Mouse (Mus musculus): ENCODE data around the gene Dctn3. TPM values are rescaled to one million over a fixed set of nuclear protein-coding genes. Genes with fewer than 3 reads are reported as not detected.
A peak's percentile ranks its signal among the peaks of the same experiment; 100 is the strongest.

Gene Dctn3
- polyA plus RNA-seq, 1 experiment from 2014 or later = 323 TPM

- H3K9ac ChIP-seq (ENCODE audit: low read depth, low read length) = no peak overlapping the region
- no peaks in the 10 kb centered on the region for H3K27me3 ChIP-seq (replicated peaks; ENCODE audit: control insufficient read depth, insufficient read depth, low read length)
- 81% methylated on average over 5 of the region's 5 CpGs for WGBS
- H3K4me2 ChIP-seq (ENCODE audit: low read length) = no peak overlapping the region
- no peak for ATAC-seq
- no peak overlapping the region for H3K27ac ChIP-seq (ENCODE audit: low read depth, low read length)
- no peak overlapping the region for H3K4me3 ChIP-seq (ENCODE audit: low read length)
- H3K36me3 ChIP-seq (ENCODE audit: control insufficient read depth, insufficient read depth, low read length) = peaks cover 23% of the 10 kb centered on the region
- H3K9me3 ChIP-seq (ENCODE audit: control insufficient read depth, low read length) = no peaks in the 10 kb centered on the region
- H3K4me1 ChIP-seq (ENCODE audit: control insufficient read depth, insufficient read depth, low read depth, low read length) = peaks cover 27% of the 10 kb centered on the region
Observed at GRCm38 (mm10) chr4:41715596-41715995, 7.4 kb downstream of the Dctn3 start.

GRCm38 (mm10) chr4:41715082-41715481 is 7.9 kb downstream of the Dctn3 start:
- Histone ChIP-seq H3K36me3 (ENCODE audit: control insufficient read depth, insufficient read depth, low read length) (peaks cover 21% of the 10 kb centered on the region), H3K4me1 (ENCODE audit: control insufficient read depth, insufficient read depth, low read depth, low read length) (peaks cover 27% of the 10 kb centered on the region)

GRCm38 (mm10) chr4:41714276-41714675 is 8.7 kb downstream of the Dctn3 start:
- H3K27me3 ChIP-seq (replicated peaks; ENCODE audit: control insufficient read depth, insufficient read depth, low read length) = no peaks in the 10 kb centered on the region
- no peaks in the 10 kb centered on the region for H3K9me3 ChIP-seq (ENCODE audit: control insufficient read depth, low read length)
- peak overlapping the region; percentile 80 for H3K4me2 ChIP-seq (ENCODE audit: low read length)
- 0 out of 2 replicates have a peak, but pooled peaks have one; percentile 16 for ATAC-seq
- H3K4me3 ChIP-seq (ENCODE audit: low read length) = peak overlapping the region; percentile 77
- H3K4me1 ChIP-seq (ENCODE audit: control insufficient read depth, insufficient read depth, low read depth, low read length) = peaks cover 27% of the 10 kb centered on the region
- 13% methylated on average over 8 of the region's 8 CpGs for WGBS
- H3K27ac ChIP-seq (ENCODE audit: low read depth, low read length) = 0 out of 2 replicates have a peak overlapping the region, but pooled peaks have one; percentile 15
- 0 out of 2 replicates have a peak overlapping the region, but pooled peaks have one; percentile 24 for H3K9ac ChIP-seq (ENCODE audit: low read depth, low read length)
- H3K36me3 ChIP-seq (ENCODE audit: control insufficient read depth, insufficient read depth, low read length) = peaks cover 17% of the 10 kb centered on the region

More at GRCm38 (mm10) chr4:41715082-41715481, 7.9 kb downstream of the Dctn3 start:
- H3K9ac ChIP-seq (ENCODE audit: low read depth, low read length) = no peak overlapping the region
- no peaks in the 10 kb centered on the region for H3K27me3 ChIP-seq (replicated peaks; ENCODE audit: control insufficient read depth, insufficient read depth, low read length)
- WGBS = 75% methylated on average over 8 of the region's 8 CpGs
- ATAC-seq = no peak
- H3K4me3 ChIP-seq (ENCODE audit: low read length) = no peak overlapping the region
- no peaks in the 10 kb centered on the region for H3K9me3 ChIP-seq (ENCODE audit: control insufficient read depth, low read length)
- no peak overlapping the region for H3K4me2 ChIP-seq (ENCODE audit: low read length)
- H3K27ac ChIP-seq (ENCODE audit: low read depth, low read length) = no peak overlapping the region

GRCm38 (mm10) chr4:41713197-41714067 is 9.5 kb downstream of the Dctn3 start, which contains the start of gene Rpp25l:
Gene Rpp25l (minus strand): TSS chr4:41713534.
- Histone ChIP-seq H3K4me1 (ENCODE audit: control insufficient read depth, insufficient read depth, low read depth, low read length) (peaks cover 27% of the 10 kb centered on the region), H3K27ac (ENCODE audit: low read depth, low read length) (peak within 1 kb of the TSS; percentile 63), H3K4me2 (ENCODE audit: low read length) (peak within 1 kb of the TSS; percentile 80), H3K4me3 (ENCODE audit: low read length) (peak within 1 kb of the TSS; percentile 77), H3K36me3 (ENCODE audit: control insufficient read depth, insufficient read depth, low read length) (peaks cover 11% of the 10 kb centered on the region), H3K27me3 (replicated peaks; ENCODE audit: control insufficient read depth, insufficient read depth, low read length) (no peaks in the 10 kb centered on the region), H3K9me3 (ENCODE audit: control insufficient read depth, low read length) (no peaks in the 10 kb centered on the region), H3K9ac (ENCODE audit: low read depth, low read length) (peak within 1 kb of the TSS; percentile 90)
- ATAC-seq = peak; percentile 79
- under 1% methylated on average over 61 of the region's 61 CpGs for WGBS

GRCm38 (mm10) chr4:41712421-41713196 is 10.4 kb downstream of the Dctn3 start:
- Histone ChIP-seq H3K27me3 (replicated peaks; ENCODE audit: control insufficient read depth, insufficient read depth, low read length) (no peaks in the 10 kb centered on the region), H3K9me3 (ENCODE audit: control insufficient read depth, low read length) (no peaks in the 10 kb centered on the region), H3K4me1 (ENCODE audit: control insufficient read depth, insufficient read depth, low read depth, low read length) (peaks cover 33% of the 10 kb centered on the region), H3K36me3 (ENCODE audit: control insufficient read depth, insufficient read depth, low read length) (peaks cover 6% of the 10 kb centered on the region), H3K27ac (ENCODE audit: low read depth, low read length) (peak overlapping the region; percentile 63), H3K9ac (ENCODE audit: low read depth, low read length) (peak overlapping the region; percentile 90), H3K4me3 (ENCODE audit: low read length) (peak overlapping the region; percentile 77), H3K4me2 (ENCODE audit: low read length) (peak overlapping the region; percentile 80)
- 36% methylated on average over 31 of the region's 31 CpGs for WGBS
- peak; percentile 18 for ATAC-seq

GRCm38 (mm10) chr4:41711705-41712375 is 11.1 kb downstream of the Dctn3 start:
- Histone ChIP-seq H3K9me3 (ENCODE audit: control insufficient read depth, low read length) (no peaks in the 10 kb centered on the region), H3K27me3 (replicated peaks; ENCODE audit: control insufficient read depth, insufficient read depth, low read length) (no peaks in the 10 kb centered on the region), H3K36me3 (ENCODE audit: control insufficient read depth, insufficient read depth, low read length) (no peaks in the 10 kb centered on the region; the same call in none of the 2 replicates), H3K4me2 (ENCODE audit: low read length) (peak overlapping the region; percentile 80), H3K9ac (ENCODE audit: low read depth, low read length) (peak overlapping the region; percentile 90), H3K4me3 (ENCODE audit: low read length) (peak overlapping the region; percentile 77), H3K4me1 (ENCODE audit: control insufficient read depth, insufficient read depth, low read depth, low read length) (peaks cover 41% of the 10 kb centered on the region), H3K27ac (ENCODE audit: low read depth, low read length) (no peak overlapping the region)
- 71% methylated on average over 16 of the region's 16 CpGs for WGBS
- no peak for ATAC-seq

GRCm38 (mm10) chr4:41710229-41710628 is 12.7 kb downstream of the Dctn3 start:
- H3K36me3 ChIP-seq (ENCODE audit: control insufficient read depth, insufficient read depth, low read length) = no peaks in the 10 kb centered on the region; the same call in 1 of the 2 replicates
- peaks cover 49% of the 10 kb centered on the region for H3K4me1 ChIP-seq (ENCODE audit: control insufficient read depth, insufficient read depth, low read depth, low read length)
- H3K27ac ChIP-seq (ENCODE audit: low read depth, low read length) = no peak overlapping the region
- H3K4me2 ChIP-seq (ENCODE audit: low read length) = no peak overlapping the region
- 61% methylated on average over 4 of the region's 4 CpGs for WGBS
- no peak overlapping the region for H3K4me3 ChIP-seq (ENCODE audit: low read length)
- no peaks in the 10 kb centered on the region for H3K9me3 ChIP-seq (ENCODE audit: control insufficient read depth, low read length)
- no peak overlapping the region for H3K9ac ChIP-seq (ENCODE audit: low read depth, low read length)
- no peak for ATAC-seq
- no peaks in the 10 kb centered on the region for H3K27me3 ChIP-seq (replicated peaks; ENCODE audit: control insufficient read depth, insufficient read depth, low read length)

- ATAC-seq = peak; percentile 40; the same call in 1 of the 2 replicates
- Histone ChIP-seq H3K36me3 (ENCODE audit: control insufficient read depth, insufficient read depth, low read length) (no peaks in the 10 kb centered on the region; the same call in 1 of the 2 replicates), H3K9ac (ENCODE audit: low read depth, low read length) (no peak overlapping the region), H3K4me2 (ENCODE audit: low read length) (no peak overlapping the region), H3K9me3 (ENCODE audit: control insufficient read depth, low read length) (no peaks in the 10 kb centered on the region), H3K4me3 (ENCODE audit: low read length) (no peak overlapping the region), H3K27ac (ENCODE audit: low read depth, low read length) (no peak overlapping the region), H3K4me1 (ENCODE audit: control insufficient read depth, insufficient read depth, low read depth, low read length) (peaks cover 39% of the 10 kb centered on the region), H3K27me3 (replicated peaks; ENCODE audit: control insufficient read depth, insufficient read depth, low read length) (no peaks in the 10 kb centered on the region)
- WGBS = 40% methylated on average over 8 of the region's 8 CpGs
Observed at GRCm38 (mm10) chr4:41708192-41708745, 14.7 kb downstream of the Dctn3 start.

Data from hindbrain, embryonic 16.5 days (tissue).